Mouse (Mus musculus): ENCODE measurements at regions not wholly inside any gene's neighbourhood (a gene's known extent, or its start where the extent isn't known, plus 50 kb on each side); places are given as distances from the start of the nearest gene placed in this dataset.

- H3K4me3 ChIP-seq (ENCODE audit: low read depth, low read length) = no peak overlapping the region
- DNase-seq (no peak), ATAC-seq (no peak)
- no peaks in the 10 kb centered on the region for H3K36me3 ChIP-seq (ENCODE audit: insufficient read depth)
- H3K27me3 ChIP-seq (ENCODE audit: insufficient read depth, low read length) = no peaks in the 10 kb centered on the region
- no peak overlapping the region for H3K27ac ChIP-seq (ENCODE audit: low read depth, low read length)
- WGBS = 0% methylated on average over 1 of the region's 1 CpGs
- H3K4me2 ChIP-seq (ENCODE audit: low read depth) = no peak overlapping the region
- H3K9me3 ChIP-seq (ENCODE audit: low read length) = no peaks in the 10 kb centered on the region
- TF ChIP-seq CTCF (IDR thresholded peaks at IDR 0.05; ENCODE audit: low read depth) = no peak
- H3K9ac ChIP-seq = no peak overlapping the region
- H3K4me1 ChIP-seq (ENCODE audit: insufficient read depth) = no peaks in the 10 kb centered on the region
Observed at GRCm38 (mm10) chr13:5302141-5302540, 559.1 kb upstream of the Klf6 start.

- TF ChIP-seq CTCF (IDR thresholded peaks at IDR 0.05; ENCODE audit: low read depth) = no peak
- Histone ChIP-seq H3K4me1 (ENCODE audit: insufficient read depth) (no peaks in the 10 kb centered on the region), H3K9me3 (ENCODE audit: low read length) (no peaks in the 10 kb centered on the region), H3K36me3 (ENCODE audit: insufficient read depth) (no peaks in the 10 kb centered on the region), H3K9ac (no peak overlapping the region), H3K27ac (ENCODE audit: low read depth, low read length) (no peak overlapping the region), H3K4me2 (ENCODE audit: low read depth) (no peak overlapping the region), H3K27me3 (ENCODE audit: insufficient read depth, low read length) (no peaks in the 10 kb centered on the region), H3K4me3 (ENCODE audit: low read depth, low read length) (no peak overlapping the region)
- ATAC-seq = no peak
- DNase-seq = no peak
- 83% methylated on average over 4 of the region's 4 CpGs for WGBS
Observed at GRCm38 (mm10) chr13:5306688-5307087, 554.6 kb upstream of the Klf6 start.

- DNase-seq = no peak
- Histone ChIP-seq H3K4me2 (ENCODE audit: low read depth) (no peak overlapping the region), H3K9ac (no peak overlapping the region), H3K4me1 (ENCODE audit: insufficient read depth) (no peaks in the 10 kb centered on the region), H3K36me3 (ENCODE audit: insufficient read depth) (no peaks in the 10 kb centered on the region), H3K27me3 (ENCODE audit: insufficient read depth, low read length) (no peaks in the 10 kb centered on the region), H3K4me3 (ENCODE audit: low read depth, low read length) (no peak overlapping the region), H3K9me3 (ENCODE audit: low read length) (no peaks in the 10 kb centered on the region), H3K27ac (ENCODE audit: low read depth, low read length) (no peak overlapping the region)
- 48% methylated on average over 2 of the region's 2 CpGs for WGBS
- no peak for ATAC-seq
- TF ChIP-seq CTCF (IDR thresholded peaks at IDR 0.05; ENCODE audit: low read depth) = no peak
Observed at GRCm38 (mm10) chr13:5313297-5313696, 548.0 kb upstream of the Klf6 start.

- Histone ChIP-seq H3K27me3 (ENCODE audit: insufficient read depth, low read length) (no peaks in the 10 kb centered on the region), H3K9me3 (ENCODE audit: low read length) (no peaks in the 10 kb centered on the region), H3K27ac (ENCODE audit: low read depth, low read length) (no peak overlapping the region), H3K4me2 (ENCODE audit: low read depth) (no peak overlapping the region), H3K9ac (no peak overlapping the region), H3K4me3 (ENCODE audit: low read depth, low read length) (no peak overlapping the region), H3K36me3 (ENCODE audit: insufficient read depth) (no peaks in the 10 kb centered on the region), H3K4me1 (ENCODE audit: insufficient read depth) (no peaks in the 10 kb centered on the region)
- no peak for TF ChIP-seq CTCF (IDR thresholded peaks at IDR 0.05; ENCODE audit: low read depth)
- no peak for ATAC-seq
- WGBS = 39% methylated on average over 1 of the region's 1 CpGs
- DNase-seq = no peak
Observed at GRCm38 (mm10) chr13:5315011-5315410, 546.3 kb upstream of the Klf6 start.

GRCm38 (mm10) chr13:5317941-5318856 lies 543.1 kb upstream of the Klf6 start:
- ATAC-seq = no peak
- DNase-seq = no peak
- Histone ChIP-seq H3K9ac (no peak overlapping the region), H3K4me3 (ENCODE audit: low read depth, low read length) (no peak overlapping the region), H3K9me3 (ENCODE audit: low read length) (no peaks in the 10 kb centered on the region), H3K36me3 (ENCODE audit: insufficient read depth) (no peaks in the 10 kb centered on the region), H3K27ac (ENCODE audit: low read depth, low read length) (no peak overlapping the region), H3K4me1 (ENCODE audit: insufficient read depth) (no peaks in the 10 kb centered on the region), H3K27me3 (ENCODE audit: insufficient read depth, low read length) (no peaks in the 10 kb centered on the region), H3K4me2 (ENCODE audit: low read depth) (no peak overlapping the region)
- no peak for TF ChIP-seq CTCF (IDR thresholded peaks at IDR 0.05; ENCODE audit: low read depth)
- WGBS = 71% methylated on average over 5 of the region's 5 CpGs

- TF ChIP-seq CTCF (IDR thresholded peaks at IDR 0.05; ENCODE audit: low read depth) = no peak
- DNase-seq (no peak), ATAC-seq (no peak)
- Histone ChIP-seq H3K4me2 (ENCODE audit: low read depth) (no peak overlapping the region), H3K4me1 (ENCODE audit: insufficient read depth) (no peaks in the 10 kb centered on the region), H3K4me3 (ENCODE audit: low read depth, low read length) (no peak overlapping the region), H3K36me3 (ENCODE audit: insufficient read depth) (no peaks in the 10 kb centered on the region), H3K27me3 (ENCODE audit: insufficient read depth, low read length) (no peaks in the 10 kb centered on the region), H3K9ac (no peak overlapping the region), H3K27ac (ENCODE audit: low read depth, low read length) (no peak overlapping the region), H3K9me3 (ENCODE audit: low read length) (no peaks in the 10 kb centered on the region)
- WGBS = 74% methylated on average over 4 of the region's 4 CpGs
Observed at GRCm38 (mm10) chr13:5345712-5346111, 515.6 kb upstream of the Klf6 start.

Data from forebrain, postnatal 0 days (tissue).